Mouse (Mus musculus): ENCODE measurements around the gene Rsph9.

DNA sequence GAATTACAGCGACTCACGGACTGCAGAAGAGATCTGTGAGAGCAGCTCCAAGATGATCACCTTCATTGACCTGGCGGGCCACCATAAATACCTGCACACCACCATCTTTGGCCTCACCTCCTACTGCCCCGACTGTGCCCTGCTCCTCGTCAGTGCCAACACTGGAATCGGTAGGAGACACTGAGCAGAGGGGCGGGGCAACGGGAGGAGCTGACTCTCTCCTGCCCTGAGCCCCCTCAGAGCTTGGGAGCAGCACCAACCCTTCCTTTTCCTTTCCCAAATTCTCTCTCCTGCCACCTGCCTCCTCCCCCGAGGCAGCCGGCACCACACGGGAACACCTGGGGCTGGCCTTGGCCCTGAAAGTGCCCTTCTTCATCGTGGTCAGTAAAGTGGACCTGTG is 21.4 kb upstream of the Rsph9 start:
- TF ChIP-seq POLR2A (IDR thresholded peaks at IDR 0.05; ENCODE audit: insufficient read depth, low read depth, low read length) (no peak), CTCF (IDR thresholded peaks at IDR 0.05; ENCODE audit: insufficient read depth, low read depth, low read length) (no peak)

All from olfactory bulb, adult 2 months (tissue).